Mouse (Mus musculus) embryonic facial prominence, embryonic 15.5 days (tissue): ENCODE results near the gene Fut11. TPM values are rescaled to one million over a fixed set of nuclear protein-coding genes. Genes with fewer than 3 reads are reported as not detected.

Experiments
- ATAC-seq: fragments of 200-750 bp; cut with Nextera tagmentation; 2 replicates; pipeline ENCODE4 v1.8.0; 2017; ENCODE audit warnings: low read depth, moderate TSS enrichment; ENCODE audit not compliant: insufficient number of reproducible peaks, low FRiP score, low TSS enrichment
- H3K27ac ChIP-seq: fragments of 300-500 bp; sonication (generic); replicated peaks from 2 replicates; pipeline ENCODE4 v1.5.1; 2015; ENCODE audit warnings: mild to moderate bottlenecking, inconsistent platforms
- H3K27me3 ChIP-seq: fragments of 300-500 bp; sonication (generic); 2 replicates; pipeline ENCODE4 v1.6.1; 2015; ENCODE audit warnings: inconsistent platforms
- H3K36me3 ChIP-seq: fragments of 300-500 bp; sonication (generic); 2 replicates; pipeline ENCODE4 v1.6.1; 2015; ENCODE audit warnings: mild to moderate bottlenecking, inconsistent platforms
- H3K4me1 ChIP-seq: fragments of 300-500 bp; sonication (generic); 2 replicates; pipeline ENCODE4 v1.6.1; 2015; ENCODE audit warnings: inconsistent platforms
- H3K4me2 ChIP-seq: fragments of 300-500 bp; sonication (generic); replicated peaks from 2 replicates; pipeline ENCODE4 v1.6.1; 2015; ENCODE audit warnings: mild to moderate bottlenecking, inconsistent platforms
- H3K4me3 ChIP-seq: fragments of 300-500 bp; sonication (generic); replicated peaks from 2 replicates; pipeline ENCODE4 v1.5.1; 2015; ENCODE audit warnings: mild to moderate bottlenecking, inconsistent platforms
- H3K9ac ChIP-seq: fragments of 300-500 bp; sonication (generic); 2 replicates; pipeline ENCODE4 v1.6.1; 2015; ENCODE audit warnings: inconsistent platforms
- H3K9me3 ChIP-seq: fragments of 300-500 bp; sonication (generic); replicated peaks from 2 replicates; pipeline ENCODE4 v1.6.1; 2016; ENCODE audit warnings: inconsistent platforms
- WGBS: fragments of 180-500 bp; shearing (Covaris S2); methylation state at CpG from one replicate; pipeline ENCODE4 v1.1.7; 2015; 5-methylcytosine and 5-hydroxymethylcytosine counted together
- polyA plus RNA-seq: library from polyadenylated mRNA; unstranded; fragments of >200 nt; fragmentation: Nextera tagmentation; extraction: Ambion mirVana; gene quantifications from 2 replicates; pipeline ENCODE4 v1.2.1, GENCODE M21; 2015

The Fut11 gene
- polyA plus RNA-seq, 1 experiment from 2014 or later: 32.3 TPM

DNA sequence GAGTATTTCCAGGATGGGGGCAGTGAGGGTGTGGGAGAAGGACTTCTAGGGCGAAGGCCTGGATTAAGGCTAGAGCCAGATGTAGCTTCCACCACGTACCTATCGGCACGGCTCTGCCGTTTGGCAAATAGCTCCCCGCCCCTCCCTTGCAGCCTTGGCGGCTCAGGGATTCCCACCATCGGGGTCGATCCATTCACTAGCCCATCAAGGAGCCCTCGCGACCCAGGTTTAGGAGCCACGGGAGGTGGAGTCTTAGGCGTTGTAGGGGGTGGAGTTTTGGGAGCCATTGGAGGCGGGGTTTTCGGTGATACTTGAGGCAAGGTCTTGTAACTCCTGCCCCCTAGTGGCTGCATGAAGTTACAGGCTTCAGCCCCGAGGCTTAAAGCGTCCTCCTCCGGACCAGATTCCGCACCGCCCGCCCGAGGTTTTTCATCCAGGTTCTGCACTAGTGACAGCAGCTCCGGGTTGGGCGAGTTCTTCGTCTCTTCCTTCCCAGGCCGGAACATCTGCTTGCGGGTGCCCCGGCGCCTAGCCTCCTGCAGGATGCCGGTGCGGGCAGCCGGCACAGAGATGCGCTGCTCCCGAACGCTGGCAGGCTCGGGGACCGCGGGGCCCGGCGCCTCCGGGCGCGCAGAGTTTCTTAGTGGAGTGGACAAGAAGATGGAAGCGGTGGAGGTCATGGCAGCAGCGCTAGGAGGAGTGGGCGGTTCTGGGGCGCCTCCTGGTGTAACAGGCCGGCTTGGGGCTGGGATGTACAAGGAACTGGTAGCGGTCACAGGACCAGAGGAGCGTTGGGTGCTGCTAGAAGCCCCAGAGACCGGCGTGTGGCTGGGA lies 33.7 kb upstream of the Fut11 start:
- H3K36me3 ChIP-seq: no peaks in the 10 kb centered on the region
- peaks cover 21% of the 10 kb centered on the region for H3K4me1 ChIP-seq
- WGBS: 2% methylated on average over 52 of the region's 52 CpGs
- peak; percentile 85 for ATAC-seq
- H3K27me3 ChIP-seq: 0 out of 2 replicates have a peak, but pooled peaks cover 4% of the 10 kb centered on the region
- H3K4me3 ChIP-seq: peak overlapping the region; percentile 75
- peak overlapping the region; percentile 96 for H3K27ac ChIP-seq
- peak overlapping the region; percentile 88 for H3K4me2 ChIP-seq
- no peaks in the 10 kb centered on the region for H3K9me3 ChIP-seq
- H3K9ac ChIP-seq: peak overlapping the region; percentile 78

DNA sequence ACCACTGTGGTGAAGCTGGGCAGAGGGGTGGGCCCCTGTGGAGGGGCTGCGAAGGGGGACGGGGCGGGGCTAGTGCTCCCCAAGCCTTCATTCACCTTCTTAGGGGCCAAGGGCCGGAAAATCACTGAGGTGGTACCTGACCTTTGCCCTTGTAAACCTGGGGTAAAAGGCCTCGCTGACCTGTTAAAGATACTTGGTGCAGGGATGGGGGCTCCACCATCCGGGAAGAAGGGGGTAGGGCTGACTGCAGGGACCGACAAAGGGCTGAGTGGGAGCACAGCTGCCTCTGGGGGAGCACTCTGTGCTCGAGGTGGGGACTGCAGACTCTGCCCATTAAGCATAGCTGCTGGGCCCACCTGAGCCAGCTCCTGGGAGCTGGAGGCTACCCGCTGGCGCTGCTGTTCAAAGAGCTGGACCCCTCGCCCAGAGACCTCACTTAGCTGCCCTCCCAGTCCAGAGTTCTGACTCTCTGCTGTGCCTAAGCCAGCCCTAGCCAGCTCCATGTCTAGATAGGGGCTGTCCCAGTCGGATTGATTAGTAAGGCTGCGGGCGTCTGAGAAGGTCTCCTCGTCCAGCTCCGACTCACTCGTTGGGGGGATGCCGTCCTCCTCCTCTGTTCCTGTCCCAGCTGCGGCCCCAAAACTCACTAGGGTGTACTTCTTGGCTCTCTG lies 33.0 kb upstream of the Fut11 start:
- Histone ChIP-seq H3K9me3 (no peaks in the 10 kb centered on the region), H3K4me2 (peak overlapping the region; percentile 88)

DNA sequence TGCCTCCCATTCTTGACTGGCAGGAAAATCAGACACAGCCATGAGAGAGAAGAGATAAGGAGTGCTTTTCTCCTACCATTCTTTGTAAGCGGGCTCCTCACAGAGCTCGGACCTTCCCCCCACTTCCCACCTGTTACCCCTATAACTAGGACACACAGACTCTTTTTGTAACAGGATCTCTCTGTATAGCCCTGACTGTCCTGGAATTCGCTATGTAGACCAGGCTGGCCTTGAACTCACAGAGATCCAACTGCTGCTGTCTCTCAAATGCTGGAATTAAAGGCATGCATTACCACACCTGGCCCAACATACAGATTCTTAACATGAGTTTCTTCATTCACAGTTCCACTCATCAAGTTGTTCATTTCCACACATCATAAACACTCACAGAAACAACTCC lies 32.0 kb upstream of the Fut11 start:
- WGBS: 71% methylated on average over 3 of the region's 3 CpGs
- Histone ChIP-seq H3K27ac (no peak overlapping the region), H3K9ac (no peak overlapping the region), H3K4me2 (peak overlapping the region; percentile 88; the same call in 1 of the 2 replicates), H3K4me3 (peak overlapping the region; percentile 75), H3K9me3 (no peaks in the 10 kb centered on the region), H3K27me3 (0 out of 2 replicates have a peak, but pooled peaks cover 4% of the 10 kb centered on the region), H3K4me1 (peaks cover 17% of the 10 kb centered on the region), H3K36me3 (no peaks in the 10 kb centered on the region)
- ATAC-seq: no peak

More for the DNA sequence above, 33.0 kb upstream of the Fut11 start:
- Histone ChIP-seq H3K27ac (peak overlapping the region; percentile 96), H3K36me3 (no peaks in the 10 kb centered on the region), H3K4me1 (peaks cover 18% of the 10 kb centered on the region), H3K27me3 (0 out of 2 replicates have a peak, but pooled peaks cover 4% of the 10 kb centered on the region), H3K9ac (peak overlapping the region; percentile 78), H3K4me3 (peak overlapping the region; percentile 75)
- peak; percentile 27; the same call in 1 of the 2 replicates for ATAC-seq
- WGBS: 10% methylated on average over 19 of the region's 19 CpGs

DNA sequence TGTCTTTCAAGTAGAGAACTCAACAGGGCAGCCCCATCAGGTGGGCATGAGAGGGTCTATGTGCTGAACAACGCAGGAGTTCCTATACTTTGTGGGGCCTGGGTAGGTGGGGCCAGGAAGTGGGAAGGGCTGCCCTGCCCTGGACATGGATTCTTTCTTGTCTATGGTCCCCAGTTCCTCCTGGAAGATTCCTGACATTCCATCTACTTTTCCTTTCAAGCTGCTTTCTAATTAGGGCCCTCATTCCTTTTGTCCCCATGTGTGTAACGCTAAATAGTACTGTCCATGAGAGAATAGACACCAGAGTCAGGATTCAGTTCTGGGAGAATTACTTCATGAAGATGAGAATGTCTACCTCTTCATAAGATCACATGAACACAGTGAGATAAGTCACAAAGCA lies 31.2 kb upstream of the Fut11 start:
- peak overlapping the region; percentile 75 for H3K4me3 ChIP-seq
- H3K9ac ChIP-seq: no peak overlapping the region
- no peak for ATAC-seq
- H3K4me2 ChIP-seq: no peak overlapping the region
- H3K27ac ChIP-seq: peak overlapping the region; percentile 44; the same call in 1 of the 2 replicates
- peaks cover 17% of the 10 kb centered on the region for H3K4me1 ChIP-seq
- H3K9me3 ChIP-seq: no peaks in the 10 kb centered on the region
- WGBS: 52% methylated on average over 2 of the region's 2 CpGs
- H3K36me3 ChIP-seq: no peaks in the 10 kb centered on the region
- 0 out of 2 replicates have a peak, but pooled peaks cover 4% of the 10 kb centered on the region for H3K27me3 ChIP-seq

DNA sequence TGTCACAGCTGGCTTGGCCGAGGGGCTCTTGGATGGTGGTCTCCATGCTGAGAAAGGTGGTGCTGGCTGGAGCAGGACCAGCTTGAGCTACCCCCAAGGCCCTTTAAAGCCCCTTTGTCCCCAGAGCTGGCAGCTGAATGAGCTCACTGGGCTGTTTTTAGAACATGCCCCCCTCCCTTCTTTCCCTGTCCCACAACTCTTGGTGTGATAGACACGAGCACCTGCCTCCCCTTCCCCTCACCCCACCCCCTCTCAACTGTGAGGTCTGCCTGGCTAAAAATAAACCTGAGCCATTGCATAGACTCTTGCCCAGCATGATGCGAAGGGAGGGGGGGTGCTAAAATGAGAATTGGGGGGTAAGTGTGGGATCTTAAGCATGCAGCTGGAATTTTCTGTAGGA lies 30.3 kb upstream of the Fut11 start:
- peak overlapping the region; percentile 44; the same call in 1 of the 2 replicates for H3K27ac ChIP-seq
- no peak for ATAC-seq
- no peak overlapping the region for H3K4me2 ChIP-seq
- no peaks in the 10 kb centered on the region for H3K36me3 ChIP-seq
- WGBS: 51% methylated on average over 3 of the region's 3 CpGs
- H3K9me3 ChIP-seq: no peaks in the 10 kb centered on the region
- H3K4me3 ChIP-seq: peak overlapping the region; percentile 7; the same call in 1 of the 2 replicates
- peaks cover 17% of the 10 kb centered on the region for H3K4me1 ChIP-seq
- no peak overlapping the region for H3K9ac ChIP-seq
- 0 out of 2 replicates have a peak, but pooled peaks cover 4% of the 10 kb centered on the region for H3K27me3 ChIP-seq

DNA sequence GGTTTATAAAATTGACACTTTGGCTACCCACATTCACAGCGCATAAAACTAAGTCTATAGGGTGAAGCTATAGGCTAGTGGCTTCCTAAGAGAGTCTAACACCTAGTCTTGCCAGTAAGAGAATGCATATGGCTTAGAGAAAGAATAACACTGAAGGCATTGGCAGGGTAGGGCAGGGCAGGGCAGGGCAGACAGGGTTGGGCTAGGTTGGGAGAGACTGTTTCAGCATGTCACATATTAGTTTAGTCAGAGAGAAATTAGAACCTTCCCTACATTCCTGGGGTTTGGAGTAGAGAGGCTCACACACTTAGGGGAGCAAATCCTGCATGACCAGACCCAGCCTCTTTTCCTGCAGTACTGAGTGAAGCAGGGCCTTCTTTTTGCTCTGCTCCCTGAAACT lies 27.3 kb upstream of the Fut11 start:
- H3K36me3 ChIP-seq: no peaks in the 10 kb centered on the region
- H3K4me2 ChIP-seq: no peak overlapping the region
- peak overlapping the region; percentile 39; the same call in 1 of the 2 replicates for H3K27ac ChIP-seq
- H3K9me3 ChIP-seq: no peaks in the 10 kb centered on the region
- ATAC-seq: no peak
- H3K4me3 ChIP-seq: no peak overlapping the region
- 66% methylated on average over 1 of the region's 1 CpGs for WGBS
- H3K4me1 ChIP-seq: no peaks in the 10 kb centered on the region
- H3K27me3 ChIP-seq: peaks cover 4% of the 10 kb centered on the region; the same call in 1 of the 2 replicates
- H3K9ac ChIP-seq: no peak overlapping the region

DNA sequence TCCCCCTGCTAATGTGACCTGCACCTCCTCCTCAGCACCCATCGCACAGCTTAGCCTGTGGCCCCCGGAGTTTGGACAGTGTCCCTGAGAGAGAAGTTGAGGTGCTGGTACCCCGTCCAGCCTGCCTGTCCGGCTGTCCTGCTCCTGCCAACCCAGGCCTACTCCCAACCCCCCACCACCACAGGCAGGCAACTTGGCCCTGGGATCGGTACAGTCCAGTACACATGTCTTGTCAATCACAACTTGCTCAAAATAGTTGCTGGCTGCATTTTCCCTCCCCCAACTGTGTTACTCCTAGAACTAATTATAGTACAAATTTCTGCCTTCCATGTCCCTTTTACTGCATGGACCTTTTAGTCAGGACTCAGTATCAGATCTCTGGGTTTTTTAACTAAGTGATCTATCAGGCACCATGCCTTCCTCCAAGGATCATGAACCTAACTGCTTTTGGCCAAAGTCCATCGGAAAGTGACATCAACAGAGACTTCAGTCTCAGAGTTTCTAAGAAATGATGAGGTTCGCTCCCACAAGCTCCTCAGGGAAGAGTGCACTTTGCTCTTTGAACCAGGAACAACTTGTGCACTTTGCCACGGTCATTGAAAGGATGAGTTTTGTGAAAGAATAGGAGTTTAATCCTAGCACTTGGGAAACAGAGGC lies 26.5 kb upstream of the Fut11 start, which contains the start of gene Synpo2l:
Gene Synpo2l, minus strand, starts transcription at position 201 of the 657 bp plus-strand sequence.
- H3K9me3 ChIP-seq: no peaks in the 10 kb centered on the region
- 0 out of 2 replicates have a peak, but pooled peaks have one; percentile 36 for ATAC-seq
- WGBS: 74% methylated on average over 8 of the region's 8 CpGs
- no peaks in the 10 kb centered on the region; the same call in 1 of the 2 replicates for H3K27me3 ChIP-seq
- no peak within 1 kb of the TSS for H3K9ac ChIP-seq
- H3K4me3 ChIP-seq: no peak within 1 kb of the TSS
- H3K4me1 ChIP-seq: no peaks in the 10 kb centered on the region
- no peak within 1 kb of the TSS for H3K4me2 ChIP-seq
- peak within 1 kb of the TSS; percentile 39; the same call in 1 of the 2 replicates for H3K27ac ChIP-seq
- no peaks in the 10 kb centered on the region for H3K36me3 ChIP-seq

DNA sequence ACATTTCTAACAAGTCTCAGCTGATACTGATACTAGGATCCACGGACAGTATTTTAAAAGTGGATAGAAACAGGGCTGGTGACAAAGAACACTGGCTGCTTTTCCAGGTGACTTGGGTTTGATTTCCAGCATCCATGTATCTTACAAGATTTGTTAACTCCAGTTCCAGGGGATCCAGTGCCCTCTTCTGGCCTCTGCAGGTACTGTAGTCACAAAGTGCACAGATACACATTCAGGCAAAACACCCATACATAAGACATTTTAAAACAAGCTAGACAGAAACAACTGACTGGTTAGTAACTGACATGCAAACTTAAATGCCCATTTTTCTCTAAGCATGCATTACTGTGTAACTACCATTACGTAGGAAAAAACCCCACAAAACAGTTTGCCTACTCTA lies 21.8 kb upstream of the Fut11 start:
- no peak for ATAC-seq
- 92% methylated on average over 2 of the region's 2 CpGs for WGBS

DNA sequence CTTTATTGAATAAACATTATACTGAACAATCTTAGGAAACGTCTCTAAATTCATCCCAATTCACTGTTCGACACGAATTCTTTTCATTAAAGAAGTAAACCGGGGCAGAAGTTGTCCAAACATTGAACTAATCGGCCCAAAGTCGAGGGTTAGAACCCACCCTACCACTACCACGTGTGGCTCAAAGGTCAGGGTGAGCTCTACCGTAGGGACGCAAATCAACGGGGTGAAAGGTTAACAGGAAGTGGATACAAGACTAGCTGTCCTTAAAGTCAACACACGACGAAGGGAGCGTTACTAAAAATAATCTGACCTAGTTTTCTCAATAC lies 21.1 kb upstream of the Fut11 start:
- 0 out of 2 replicates have a peak, but pooled peaks have one; percentile 31 for ATAC-seq

More for the DNA sequence above, 21.8 kb upstream of the Fut11 start:
- Histone ChIP-seq H3K9ac (no peak overlapping the region), H3K36me3 (peaks cover 23% of the 10 kb centered on the region), H3K27ac (0 out of 2 replicates have a peak overlapping the region, but pooled peaks have one; percentile 39), H3K27me3 (no peaks in the 10 kb centered on the region; the same call in 1 of the 2 replicates), H3K4me2 (no peak overlapping the region), H3K4me1 (peaks cover 10% of the 10 kb centered on the region), H3K4me3 (no peak overlapping the region), H3K9me3 (no peaks in the 10 kb centered on the region)

DNA sequence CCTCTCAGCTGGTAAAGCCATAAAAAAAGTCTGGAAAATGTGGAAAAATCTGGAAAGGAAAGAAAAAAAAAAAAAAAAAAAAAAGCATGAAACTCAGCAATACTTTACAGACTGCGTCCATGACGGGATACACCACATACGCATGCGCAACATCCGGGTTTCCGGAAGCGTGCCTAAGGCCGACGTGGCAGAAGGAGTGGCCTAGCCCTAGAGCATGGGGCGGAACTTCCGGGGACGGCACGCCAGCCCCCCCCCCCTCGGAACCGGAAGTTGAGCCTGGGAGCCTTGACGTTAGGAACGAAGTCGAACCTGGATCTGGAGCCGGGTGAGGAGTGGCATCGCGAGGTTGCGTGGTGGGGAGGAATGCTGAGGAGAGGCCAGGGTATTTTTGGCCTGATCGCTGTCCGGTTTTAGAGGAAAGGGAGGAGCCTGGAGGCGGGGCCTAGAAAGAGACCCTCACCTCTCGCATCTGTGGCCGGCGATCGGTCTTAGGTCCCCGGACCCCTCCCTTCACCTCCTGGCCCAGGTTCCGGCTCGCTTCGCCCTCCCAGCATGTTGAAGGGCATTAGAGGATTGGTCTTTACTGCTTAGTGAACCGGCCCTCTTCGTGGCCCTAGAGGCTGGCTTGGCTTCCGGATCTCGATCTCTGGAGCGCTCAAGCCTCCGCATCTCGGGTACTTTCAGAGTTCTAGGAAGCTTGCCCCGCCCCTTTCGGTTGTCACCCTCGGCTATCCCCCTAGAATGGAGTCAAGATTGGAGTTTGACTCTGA lies 20.5 kb upstream of the Fut11 start, which contains the start of gene Sec24c:
Gene Sec24c, plus strand, starts transcription at position 245 of the 770 bp plus-strand sequence.
- H3K9ac ChIP-seq: peak within 1 kb of the TSS; percentile 76
- no peaks in the 10 kb centered on the region for H3K9me3 ChIP-seq
- ATAC-seq: peak; percentile 98
- peak within 1 kb of the TSS; percentile 96 for H3K27ac ChIP-seq
- H3K36me3 ChIP-seq: peaks cover 35% of the 10 kb centered on the region
- WGBS: under 1% methylated on average over 43 of the region's 43 CpGs
- peak within 1 kb of the TSS; percentile 62 for H3K4me2 ChIP-seq
- peaks cover 10% of the 10 kb centered on the region for H3K4me1 ChIP-seq
- H3K4me3 ChIP-seq: peak within 1 kb of the TSS; percentile 65
- H3K27me3 ChIP-seq: no peaks in the 10 kb centered on the region; the same call in 1 of the 2 replicates

More for the DNA sequence above, 21.1 kb upstream of the Fut11 start:
- peaks cover 10% of the 10 kb centered on the region for H3K4me1 ChIP-seq
- no peak overlapping the region for H3K9ac ChIP-seq
- WGBS: 9% methylated on average over 13 of the region's 13 CpGs
- H3K4me3 ChIP-seq: peak overlapping the region; percentile 65
- H3K27me3 ChIP-seq: no peaks in the 10 kb centered on the region; the same call in 1 of the 2 replicates
- no peaks in the 10 kb centered on the region for H3K9me3 ChIP-seq
- H3K4me2 ChIP-seq: peak overlapping the region; percentile 62
- H3K36me3 ChIP-seq: peaks cover 30% of the 10 kb centered on the region
- H3K27ac ChIP-seq: peak overlapping the region; percentile 96
